Mouse (Mus musculus) retina, embryonic 14.5 days (tissue): Measurements from ENCODE around the gene Egln1.
A peak's percentile ranks its signal among the peaks of the same experiment; 100 is the strongest.

Experiments used
- DNase-seq: peaks from one replicate; pipeline ENCODE4 v3.0.0-alpha.2; 2015; ENCODE audit warnings: low spot score

The Egln1 gene

DNA sequence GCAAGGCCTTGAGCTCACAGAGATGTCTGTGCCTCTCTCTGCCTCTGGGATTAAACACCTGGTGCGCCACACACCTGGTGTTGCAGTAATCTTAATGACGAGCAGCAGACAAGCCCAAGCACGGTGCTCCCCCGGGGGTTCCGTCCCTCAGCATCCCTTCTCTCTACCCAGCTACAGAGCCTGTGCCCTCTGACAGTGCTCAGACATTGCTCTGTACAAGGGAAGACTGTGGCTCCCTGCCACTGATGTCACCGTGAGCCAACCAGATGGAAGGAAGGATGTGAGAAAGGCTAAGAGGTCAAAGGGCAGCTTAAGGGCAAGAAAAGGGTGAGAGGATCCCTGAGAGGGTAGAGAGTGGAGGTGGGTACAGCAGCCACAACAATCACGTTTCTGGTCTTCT lies 4.7 kb downstream of the Egln1 start:
- no peak for DNase-seq

- no peak for DNase-seq
Observed at GRCm38 (mm10) chr8:124943801-124944200, 5.3 kb downstream of the Egln1 start.

- no peak for DNase-seq
Observed at GRCm38 (mm10) chr8:124937293-124937692, 11.8 kb downstream of the Egln1 start.

- no peak for DNase-seq
Observed at GRCm38 (mm10) chr8:124936699-124937098, 12.4 kb downstream of the Egln1 start.

- DNase-seq = no peak
Observed at GRCm38 (mm10) chr8:124935116-124935515, 14.0 kb downstream of the Egln1 start.

DNA sequence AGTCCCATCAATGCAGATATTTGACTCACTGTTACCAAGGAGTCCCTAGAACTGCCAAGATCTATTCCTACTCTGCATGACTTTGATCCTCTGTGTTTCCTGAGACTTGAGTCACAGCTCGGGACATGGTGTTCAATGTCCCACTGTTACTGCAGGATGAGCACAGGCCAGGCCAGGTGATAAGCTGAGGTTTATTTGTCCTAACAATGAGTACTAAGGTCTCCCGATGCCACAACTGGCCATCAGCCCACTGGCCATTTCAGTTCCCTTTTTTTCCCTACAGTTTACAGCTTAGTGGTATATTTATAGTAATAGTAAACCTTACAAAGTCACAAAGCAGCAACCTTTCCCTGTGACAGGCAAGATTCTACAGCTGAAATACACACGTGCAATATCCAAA lies 16.7 kb downstream of the Egln1 start:
- no peak for DNase-seq

DNA sequence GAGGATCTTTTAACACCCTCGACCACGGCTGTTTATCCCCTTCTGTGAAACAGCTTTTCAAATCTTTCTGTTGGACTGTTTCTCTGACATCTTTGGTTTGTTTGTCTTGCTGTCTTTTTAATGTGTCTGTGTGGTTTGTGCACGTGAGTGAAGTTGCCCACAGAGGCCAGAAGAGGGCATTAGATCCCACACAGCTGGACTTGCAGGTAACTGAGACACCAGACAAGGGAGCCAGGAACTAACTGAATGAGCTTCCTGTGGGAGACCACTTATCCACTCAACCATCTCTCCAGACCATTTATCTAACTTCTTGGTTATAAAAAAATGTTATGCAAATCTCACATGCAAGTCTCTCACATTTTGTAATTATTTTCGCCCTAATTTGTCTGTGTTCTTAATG lies 18.5 kb downstream of the Egln1 start:
- DNase-seq = no peak

GRCm38 (mm10) chr8:124930086-124930485 lies 19.0 kb downstream of the Egln1 start:
- DNase-seq = no peak

DNA sequence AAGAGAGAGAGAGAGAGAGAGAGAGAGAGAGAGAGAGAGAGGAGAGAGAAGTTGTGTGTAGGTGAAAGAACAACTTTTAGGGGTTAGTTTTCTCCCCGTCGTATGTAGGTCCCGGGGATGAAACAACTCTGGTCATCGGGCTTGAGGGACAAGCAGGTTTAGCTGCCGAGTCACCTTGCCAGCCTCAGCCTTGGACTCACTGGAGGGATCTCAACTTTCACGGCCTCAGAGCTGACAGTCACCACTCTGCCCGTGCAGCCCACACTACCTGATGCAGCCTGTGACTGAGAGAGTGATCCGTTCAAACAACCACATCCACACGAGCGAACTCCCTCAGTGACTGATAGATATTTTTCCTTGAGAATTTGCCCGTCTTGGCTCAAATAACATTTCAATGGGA lies 20.1 kb downstream of the Egln1 start:
- DNase-seq = no peak

GRCm38 (mm10) chr8:124926351-124926771 lies 22.8 kb downstream of the Egln1 start:
- no peak for DNase-seq

GRCm38 (mm10) chr8:124925544-124926266 lies 23.4 kb downstream of the Egln1 start:
- no peak for DNase-seq

DNA sequence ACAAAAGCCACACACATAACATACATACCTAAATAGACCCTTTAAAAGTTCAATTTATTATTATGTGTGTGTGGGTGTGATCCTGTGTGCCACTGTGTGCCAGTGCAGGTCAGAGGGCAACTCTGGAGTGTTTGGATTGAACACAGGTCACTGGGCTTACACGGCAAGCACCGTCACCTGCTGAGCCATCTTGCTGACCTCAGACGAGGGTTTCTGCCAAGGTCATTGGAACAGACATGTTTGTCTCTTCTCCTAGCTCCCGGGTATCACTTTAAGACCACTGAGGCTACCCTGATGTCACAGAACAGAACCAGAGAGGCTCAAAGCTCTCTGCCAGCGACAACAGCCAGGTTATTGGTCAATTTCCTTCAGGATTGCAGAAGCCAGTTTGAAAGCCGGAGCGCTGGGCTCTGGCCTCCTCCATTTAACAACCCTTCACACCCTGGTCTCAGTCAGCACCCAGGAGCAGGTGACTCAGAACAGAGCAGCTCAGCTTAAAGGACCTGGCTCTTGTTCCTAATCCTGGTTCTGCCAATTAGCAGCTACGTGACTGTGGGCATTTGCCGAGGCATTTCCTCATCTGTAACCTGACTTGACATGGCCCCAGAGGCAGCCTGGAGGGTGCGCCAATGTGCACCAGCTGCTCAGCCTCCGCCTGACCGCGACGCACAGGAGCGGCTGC lies 25.0 kb downstream of the Egln1 start:
- DNase-seq = no peak

GRCm38 (mm10) chr8:124922490-124923089 lies 26.5 kb downstream of the Egln1 start:
- no peak for DNase-seq

GRCm38 (mm10) chr8:124921369-124922279 lies 27.5 kb downstream of the Egln1 start:
- DNase-seq = no peak

DNA sequence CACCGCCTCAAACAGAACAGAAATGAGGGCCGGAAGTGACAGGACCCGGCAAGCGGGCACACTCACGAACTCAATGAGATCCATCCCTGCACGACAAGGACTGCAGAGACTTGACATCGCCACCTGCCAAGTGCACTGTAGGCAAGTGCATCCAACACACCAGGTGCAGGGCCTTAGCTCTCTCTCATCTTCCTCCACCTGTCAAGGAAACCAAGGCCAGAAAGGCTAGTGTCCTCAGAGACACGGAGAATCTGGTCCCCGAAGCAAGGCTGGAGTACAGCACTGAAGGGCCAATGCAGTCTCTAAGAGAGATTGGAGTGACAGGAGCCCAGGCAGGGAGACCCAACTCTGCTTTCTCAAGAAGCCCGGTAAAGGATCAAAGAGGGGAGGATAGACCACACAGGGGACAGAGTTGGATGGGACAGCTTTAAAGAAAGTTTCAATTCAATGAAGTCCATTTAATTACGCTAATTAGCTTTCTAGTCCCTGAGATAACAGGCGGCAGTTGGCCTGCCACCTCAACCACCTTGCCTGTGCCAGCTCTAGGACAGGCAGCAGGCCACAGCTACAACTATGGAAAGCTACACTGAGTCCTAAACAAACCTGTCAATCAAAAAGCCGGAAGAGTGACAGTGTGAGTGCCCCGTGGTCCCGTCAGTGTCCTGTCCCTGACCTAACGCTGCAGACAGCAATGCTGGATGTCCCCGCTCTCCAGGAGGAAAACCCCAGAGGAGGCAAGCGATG lies 31.2 kb downstream of the Egln1 start:
- DNase-seq = no peak

DNA sequence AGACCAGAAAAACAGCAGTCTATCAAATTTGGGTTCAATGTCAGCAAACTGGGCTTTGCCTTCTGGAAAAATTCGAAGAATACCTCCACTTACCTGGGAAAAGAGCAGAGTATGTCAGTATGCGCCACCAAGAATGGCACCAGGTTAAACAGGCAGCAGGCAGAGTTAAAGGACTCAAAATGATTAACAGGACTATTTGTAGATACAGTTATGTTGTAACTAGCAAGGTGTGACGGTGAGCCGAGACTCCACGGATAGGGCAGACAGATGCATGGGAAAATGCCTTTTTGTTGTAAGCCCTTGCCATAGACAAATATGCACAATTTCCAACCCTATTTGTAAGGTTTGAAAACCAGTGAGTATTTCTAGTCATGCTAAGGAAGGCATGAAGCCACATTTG lies 35.1 kb downstream of the Egln1 start:
- DNase-seq = no peak

DNA sequence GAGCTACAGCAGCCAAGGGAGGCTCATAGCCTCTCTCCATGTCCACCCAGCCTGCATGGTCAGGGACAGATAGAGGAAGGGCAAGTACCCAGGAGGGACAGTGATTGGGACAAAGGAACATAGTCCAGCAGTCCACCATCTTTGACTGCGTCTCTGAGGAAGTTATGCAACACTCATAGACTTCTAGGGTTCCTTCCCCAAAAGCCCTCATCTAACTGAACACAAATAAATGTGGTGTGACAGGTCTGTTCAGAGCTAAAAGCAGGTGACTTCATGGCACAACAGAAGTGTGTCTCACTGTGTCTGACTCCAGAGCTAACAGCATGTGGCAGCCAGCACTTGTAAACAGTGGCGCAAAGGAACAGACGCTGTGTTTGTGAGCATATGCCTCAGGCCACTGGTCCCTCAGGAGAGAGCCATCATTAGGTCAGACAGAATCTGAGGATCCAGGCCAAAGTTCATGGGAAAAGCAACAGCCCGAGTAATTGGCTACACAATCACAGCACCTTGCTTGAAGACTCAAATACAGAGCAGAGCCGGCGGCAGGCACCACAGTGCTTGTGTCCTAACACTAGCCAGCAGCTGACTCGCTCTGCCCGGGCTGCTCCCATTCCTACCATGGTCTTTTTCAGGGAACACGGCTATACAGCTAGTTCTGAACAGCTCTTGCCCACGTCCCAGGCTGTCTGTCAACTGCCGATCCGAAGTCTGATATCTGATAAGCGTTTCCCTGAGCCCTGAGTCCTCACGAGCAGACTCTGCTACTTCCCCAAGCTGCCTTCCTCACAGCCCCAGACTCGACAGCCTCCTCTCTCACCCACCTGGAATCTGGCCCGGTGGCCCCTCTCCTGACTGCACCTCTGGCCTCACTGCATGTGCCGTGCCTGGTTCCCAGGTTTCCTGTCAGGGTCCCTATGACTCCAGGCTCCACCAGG lies 36.9 kb downstream of the Egln1 start:
- peak; percentile 8 for DNase-seq

DNA sequence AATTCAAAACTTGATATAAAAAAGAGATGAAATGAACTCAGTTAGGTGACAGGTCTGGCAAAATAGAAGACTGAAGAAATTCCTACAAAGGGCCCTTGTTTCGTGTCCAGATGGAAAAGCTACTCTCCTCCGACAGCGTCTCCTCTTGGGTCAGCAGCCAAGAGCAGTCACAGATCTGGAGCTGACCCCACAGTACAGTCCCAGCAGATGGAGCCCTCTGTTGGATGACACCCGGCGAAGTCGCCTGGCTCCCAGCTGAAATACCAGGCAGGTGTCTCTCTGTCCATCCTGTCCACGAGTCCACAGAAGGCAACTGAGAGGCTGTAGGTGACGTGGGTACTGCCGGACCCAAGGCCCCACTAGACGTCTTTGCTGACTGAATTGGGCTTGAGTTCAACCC lies 38.8 kb downstream of the Egln1 start:
- DNase-seq = no peak

DNA sequence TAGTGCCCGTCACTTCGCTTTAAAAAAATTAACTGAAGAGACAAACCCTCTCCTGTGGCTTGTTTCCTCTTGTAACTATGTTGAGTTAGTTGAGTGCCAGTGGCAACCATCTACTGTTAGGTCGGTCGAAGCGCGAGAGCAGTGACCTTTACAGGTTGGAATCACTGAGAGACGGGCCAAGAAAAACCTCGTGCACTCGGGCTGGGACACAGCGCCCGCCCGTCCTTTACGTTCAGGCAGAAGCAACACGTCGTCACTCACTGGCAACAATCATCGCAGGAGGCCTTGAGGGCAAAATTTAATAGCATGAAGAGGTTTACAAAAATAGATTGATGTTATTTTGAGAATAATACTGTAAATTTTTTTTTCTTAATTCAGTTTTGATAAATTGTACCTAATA lies 39.2 kb downstream of the Egln1 start:
- DNase-seq = no peak

GRCm38 (mm10) chr8:124905482-124905881 lies 43.6 kb downstream of the Egln1 start:
- no peak for DNase-seq
